Mouse (Mus musculus): ENCODE results near the gene Sox21. TPM values are rescaled to one million over a fixed set of nuclear protein-coding genes. Genes with fewer than 3 reads are reported as not detected.

Sox21 gene
- 7.6 and 9.3 TPM in 2 replicates for polyA plus RNA-seq (2016; fragmentation: Nextera tagmentation; extraction: Ambion mirVana)

DNA sequence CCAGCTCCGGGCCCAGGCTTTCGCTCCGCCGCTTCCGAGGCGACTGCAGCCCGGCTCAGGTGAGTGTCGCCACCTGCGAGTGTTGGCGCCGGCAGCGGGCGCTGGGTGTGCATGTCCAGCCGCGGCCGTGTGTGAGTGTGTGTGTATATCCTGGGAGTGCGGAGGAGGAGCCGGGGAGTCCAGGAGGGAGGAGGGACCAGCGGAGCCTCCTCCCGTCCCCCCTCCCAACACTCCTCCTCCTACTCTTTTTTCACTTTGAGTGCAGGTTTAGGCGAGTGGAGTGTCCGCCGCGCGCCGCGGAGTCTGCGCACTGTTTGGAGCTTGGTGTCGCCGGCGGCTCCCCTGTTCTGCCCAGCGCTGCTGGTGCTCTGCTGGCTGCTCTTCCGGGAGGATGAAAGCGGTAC lies at the start of gene Sox21:
Sox21 (minus strand) TSS at position 145 of the 404 bp plus-strand sequence.
- under 1% methylated on average over 34 of the region's 34 CpGs for WGBS
- Histone ChIP-seq H3K27ac (peak within 1 kb of the TSS; percentile 96), H3K36me3 (peaks cover 19% of the 10 kb centered on the region), H3K4me3 (peak within 1 kb of the TSS; percentile 84), H3K4me1 (replicated peaks) (peaks cover 57% of the 10 kb centered on the region), H3K9me3 (peaks cover 7% of the 10 kb centered on the region), H3K27me3 (ENCODE audit: insufficient read depth, poor library complexity, severe bottlenecking) (peaks cover 80% of the 10 kb centered on the region)
- DNase-seq (ENCODE audit: low spot score) = peak; percentile 84

DNA sequence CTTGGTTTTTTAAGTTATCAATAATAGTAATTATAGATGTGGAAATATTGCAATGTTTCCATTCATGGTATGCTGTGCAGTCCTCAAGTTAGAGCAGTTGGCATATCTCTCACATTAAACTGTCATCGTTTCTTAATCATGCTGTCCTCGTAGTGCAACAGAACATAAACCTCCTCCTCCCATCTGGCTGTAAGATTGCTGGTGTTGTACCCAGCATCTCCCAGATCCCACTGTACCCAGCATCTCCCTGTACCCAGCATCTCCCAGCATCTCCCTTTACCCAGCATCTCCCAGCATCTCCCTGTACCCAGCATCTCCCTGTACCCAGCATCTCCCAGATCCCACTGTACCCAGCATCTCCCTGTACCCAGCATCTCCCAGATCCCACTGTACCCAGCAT lies 49.3 kb upstream of the Sox21 start:
- DNase-seq (ENCODE audit: low spot score) = no peak
- Histone ChIP-seq H3K4me3 (no peak overlapping the region), H3K4me1 (replicated peaks) (no peaks in the 10 kb centered on the region), H3K27ac (no peak overlapping the region), H3K27me3 (ENCODE audit: insufficient read depth, poor library complexity, severe bottlenecking) (peaks cover 4% of the 10 kb centered on the region; the same call in 1 of the 2 replicates), H3K9me3 (no peaks in the 10 kb centered on the region), H3K36me3 (no peaks in the 10 kb centered on the region)
- 95% methylated on average over 2 of the region's 2 CpGs for WGBS

DNA sequence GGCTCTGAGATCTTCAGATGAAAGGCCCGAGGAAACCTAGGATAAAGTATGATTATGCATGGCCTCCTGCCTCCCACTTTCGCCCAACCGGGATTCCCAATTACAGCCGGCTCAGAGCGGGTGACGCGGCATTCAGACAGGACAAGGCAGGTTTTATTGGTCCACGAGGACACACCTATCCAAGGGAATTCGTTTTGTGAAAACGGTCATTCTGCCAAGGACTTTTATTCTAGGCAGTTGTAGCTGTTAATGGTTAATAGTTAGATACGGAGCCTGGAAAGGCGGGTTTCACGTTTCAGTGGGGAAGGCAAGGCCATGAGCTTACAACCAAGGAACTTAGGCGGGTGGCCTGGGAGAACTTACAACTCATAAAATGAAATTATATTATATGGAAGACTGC lies 46.1 kb upstream of the Sox21 start:
- WGBS = 84% methylated on average over 14 of the region's 14 CpGs

DNA sequence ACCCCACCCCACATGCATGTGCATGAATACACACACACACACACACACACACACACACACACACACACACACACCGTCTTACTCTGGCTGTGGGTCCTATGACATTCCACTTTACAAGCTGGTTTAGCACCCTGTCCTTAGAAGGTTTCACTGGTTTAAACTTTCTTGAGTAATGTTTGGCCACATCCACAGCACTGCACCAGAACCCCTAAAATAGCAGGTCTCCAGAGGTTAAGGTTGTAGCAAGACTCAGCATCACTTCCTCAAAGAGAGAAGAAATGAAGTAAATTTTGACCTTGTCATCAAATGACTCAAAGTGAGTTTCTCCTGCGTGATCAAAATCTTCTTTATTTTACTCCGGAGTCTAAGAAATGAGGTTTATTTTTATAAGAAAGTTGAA lies 45.4 kb upstream of the Sox21 start:
- Histone ChIP-seq H3K9me3 (peaks cover 13% of the 10 kb centered on the region), H3K4me3 (no peak overlapping the region), H3K36me3 (peaks cover 6% of the 10 kb centered on the region; the same call in 1 of the 2 replicates), H3K27me3 (ENCODE audit: insufficient read depth, poor library complexity, severe bottlenecking) (peaks cover 4% of the 10 kb centered on the region; the same call in 1 of the 2 replicates), H3K4me1 (replicated peaks) (no peaks in the 10 kb centered on the region), H3K27ac (no peak overlapping the region)
- WGBS = 93% methylated on average over 3 of the region's 3 CpGs
- DNase-seq (ENCODE audit: low spot score) = no peak

More for the DNA sequence above, 46.1 kb upstream of the Sox21 start:
- peaks cover 13% of the 10 kb centered on the region for H3K9me3 ChIP-seq
- no peak overlapping the region for H3K27ac ChIP-seq
- no peaks in the 10 kb centered on the region for H3K4me1 ChIP-seq (replicated peaks)
- H3K27me3 ChIP-seq (ENCODE audit: insufficient read depth, poor library complexity, severe bottlenecking) = peaks cover 4% of the 10 kb centered on the region; the same call in 1 of the 2 replicates
- H3K36me3 ChIP-seq = peaks cover 6% of the 10 kb centered on the region; the same call in 1 of the 2 replicates
- H3K4me3 ChIP-seq = no peak overlapping the region
- DNase-seq (ENCODE audit: low spot score) = no peak

DNA sequence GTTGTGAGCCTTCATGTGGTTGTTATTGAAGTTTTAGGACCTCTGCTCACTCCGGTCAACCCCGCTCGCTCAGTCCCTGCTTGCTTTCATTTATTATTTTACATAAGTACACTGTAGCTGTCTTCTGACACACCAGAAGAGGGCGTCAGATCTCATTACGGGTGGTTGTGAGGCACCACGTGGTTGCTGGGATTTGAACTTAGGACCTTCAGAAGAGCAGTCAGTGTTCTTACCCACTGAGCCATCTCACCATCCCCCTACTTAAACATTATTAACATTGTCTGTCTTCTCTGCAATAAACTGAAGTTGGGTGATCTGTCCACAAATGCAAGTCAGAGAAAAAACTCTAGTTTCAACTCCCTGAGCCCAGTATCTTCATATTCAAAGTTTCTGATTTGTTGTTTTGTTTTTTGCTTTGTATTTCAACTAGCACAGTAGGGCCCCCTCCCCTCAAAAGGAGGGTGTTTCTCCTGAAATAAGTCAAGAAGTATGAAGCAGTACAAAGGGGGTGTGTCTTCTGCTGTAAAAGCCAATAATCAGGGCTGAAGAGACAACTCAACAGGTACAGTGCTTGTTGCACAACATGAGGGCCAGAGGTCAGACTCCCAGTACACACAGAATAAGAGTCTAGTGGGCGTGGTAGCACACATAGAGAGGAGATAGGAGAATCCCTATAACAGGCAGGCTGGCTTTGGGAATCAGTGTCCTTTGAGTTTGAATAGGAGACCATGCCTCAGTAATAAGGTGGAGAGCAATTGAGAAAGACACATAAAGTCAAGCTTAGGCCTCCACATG lies 41.1 kb upstream of the Sox21 start:
- peaks cover 13% of the 10 kb centered on the region for H3K9me3 ChIP-seq
- no peak for DNase-seq (ENCODE audit: low spot score)
- no peak overlapping the region for H3K4me3 ChIP-seq
- 88% methylated on average over 7 of the region's 7 CpGs for WGBS
- no peak overlapping the region for H3K27ac ChIP-seq
- peaks cover 6% of the 10 kb centered on the region; the same call in 1 of the 2 replicates for H3K36me3 ChIP-seq
- H3K4me1 ChIP-seq (replicated peaks) = peaks cover 7% of the 10 kb centered on the region; the same call in 1 of the 2 replicates
- H3K27me3 ChIP-seq (ENCODE audit: insufficient read depth, poor library complexity, severe bottlenecking) = no peaks in the 10 kb centered on the region

DNA sequence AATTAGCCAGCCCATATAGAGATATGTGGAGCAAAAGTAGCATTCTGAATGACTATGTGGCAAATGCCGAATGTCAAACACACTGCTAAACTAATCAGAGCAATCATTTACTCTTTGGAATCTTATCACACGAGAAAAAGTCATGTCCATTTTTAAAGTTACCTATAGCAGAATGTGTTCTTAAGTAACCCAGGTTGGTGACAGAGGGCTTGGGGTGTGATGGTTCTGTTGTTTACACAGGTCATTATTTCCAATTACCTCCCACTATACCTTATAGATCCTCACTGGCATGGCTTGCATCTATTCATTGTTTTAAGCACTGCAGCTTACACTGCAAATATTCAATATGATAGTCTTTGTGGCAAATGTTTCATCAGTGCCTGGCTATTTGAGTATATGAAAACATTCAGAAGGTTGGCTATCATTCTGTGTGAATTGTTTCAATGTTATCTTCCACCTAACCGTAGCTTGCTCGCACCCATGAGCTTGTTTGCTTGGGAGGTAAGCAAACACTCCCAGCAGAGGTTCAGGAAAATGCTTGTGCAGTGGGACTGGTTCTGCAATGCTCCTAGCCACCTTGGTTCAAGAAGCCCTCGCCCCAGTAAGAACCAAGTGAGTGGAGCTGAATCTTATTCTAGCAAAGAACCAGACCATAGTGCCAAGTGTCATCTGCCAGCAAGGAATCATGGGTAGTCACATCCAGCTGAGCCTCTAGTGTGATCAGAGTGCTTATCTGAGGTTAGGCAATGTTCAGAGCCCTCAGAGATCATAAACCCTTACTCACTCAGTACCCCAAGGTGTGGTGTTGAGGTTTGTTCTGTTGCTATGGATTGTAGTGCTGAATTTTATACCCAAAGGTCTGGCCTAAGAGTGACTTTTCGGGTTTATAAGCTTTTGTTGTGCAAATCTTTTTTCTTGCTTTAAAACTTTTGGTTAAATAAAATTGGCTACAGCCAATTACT lies 36.0 kb upstream of the Sox21 start:
- DNase-seq (ENCODE audit: low spot score) = no peak
- Histone ChIP-seq H3K27ac (no peak overlapping the region), H3K4me3 (no peak overlapping the region), H3K27me3 (ENCODE audit: insufficient read depth, poor library complexity, severe bottlenecking) (no peaks in the 10 kb centered on the region), H3K36me3 (no peaks in the 10 kb centered on the region), H3K9me3 (no peaks in the 10 kb centered on the region), H3K4me1 (replicated peaks) (peaks cover 7% of the 10 kb centered on the region; the same call in 1 of the 2 replicates)
- 87% methylated on average over 6 of the region's 6 CpGs for WGBS

DNA sequence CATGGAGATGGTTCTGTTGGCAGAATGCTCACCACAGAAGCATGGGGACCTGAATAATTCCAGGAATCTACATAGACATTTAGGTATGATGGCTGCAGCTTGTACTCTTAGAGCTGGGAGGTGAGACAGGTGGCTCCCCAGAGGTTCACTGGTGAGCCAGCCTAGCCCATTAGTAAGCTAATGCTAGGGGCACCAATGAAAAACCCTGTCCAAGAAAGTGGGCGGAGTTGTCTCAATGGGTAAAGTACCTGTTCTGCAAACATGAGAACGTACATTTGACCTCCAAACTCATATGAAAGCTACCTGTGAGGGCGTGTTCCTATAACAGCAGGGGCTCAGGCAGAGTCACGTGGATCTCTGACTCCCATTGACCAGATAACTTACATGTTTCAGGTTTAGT lies 32.0 kb upstream of the Sox21 start:
- Histone ChIP-seq H3K4me1 (replicated peaks) (no peaks in the 10 kb centered on the region), H3K4me3 (no peak overlapping the region), H3K27me3 (ENCODE audit: insufficient read depth, poor library complexity, severe bottlenecking) (no peaks in the 10 kb centered on the region), H3K36me3 (no peaks in the 10 kb centered on the region), H3K27ac (no peak overlapping the region), H3K9me3 (no peaks in the 10 kb centered on the region)
- DNase-seq (ENCODE audit: low spot score) = no peak
- 91% methylated on average over 4 of the region's 4 CpGs for WGBS

DNA sequence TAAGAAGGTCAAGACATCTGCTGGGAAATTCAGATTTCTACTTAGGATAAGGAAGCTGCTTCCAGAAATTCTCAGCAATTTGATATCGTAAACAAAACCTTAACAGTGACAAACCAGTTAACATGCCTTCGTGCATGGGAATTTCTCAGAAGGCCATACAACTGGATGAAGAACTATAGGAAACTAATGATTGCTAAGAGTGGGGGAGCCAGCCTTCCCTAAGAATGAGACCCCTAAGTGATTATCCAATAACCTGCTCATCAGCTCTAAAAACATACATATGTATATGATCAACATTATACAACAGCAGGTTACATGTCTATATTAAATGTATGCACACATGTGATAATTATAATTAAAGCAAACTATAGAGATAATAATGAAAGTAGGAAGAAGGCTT lies 29.8 kb upstream of the Sox21 start, which contains the start of gene Gm9376:
Gm9376 (plus strand) TSS at position 301 of the 400 bp plus-strand sequence.
- Histone ChIP-seq H3K27me3 (ENCODE audit: insufficient read depth, poor library complexity, severe bottlenecking) (no peaks in the 10 kb centered on the region), H3K4me1 (replicated peaks) (0 out of 2 replicates have a peak, but pooled peaks cover 3% of the 10 kb centered on the region), H3K36me3 (no peaks in the 10 kb centered on the region), H3K4me3 (no peak within 1 kb of the TSS), H3K9me3 (no peaks in the 10 kb centered on the region), H3K27ac (no peak within 1 kb of the TSS)
- WGBS = 96% methylated on average over 2 of the region's 2 CpGs
- DNase-seq (ENCODE audit: low spot score) = no peak

DNA sequence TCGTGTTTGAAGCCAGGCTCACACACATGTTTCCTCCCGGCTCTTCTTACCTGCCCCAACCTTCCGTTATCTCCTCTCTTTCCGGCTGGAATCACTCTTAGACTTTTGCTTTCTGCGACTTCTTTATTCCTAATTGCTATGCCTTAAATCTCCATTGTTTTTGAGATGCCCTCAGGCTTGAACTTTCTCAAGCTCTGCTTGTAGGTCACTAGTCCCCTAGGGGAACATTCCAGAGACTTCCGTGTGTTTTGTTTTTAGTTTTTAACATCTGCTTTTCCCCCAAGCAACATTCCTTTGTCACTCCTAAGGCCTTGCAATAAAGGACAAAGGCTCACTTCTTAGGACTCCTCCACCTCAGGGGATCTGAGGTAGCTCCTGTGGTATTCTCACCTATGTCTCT lies 16.6 kb upstream of the Sox21 start:
- Histone ChIP-seq H3K4me3 (no peak overlapping the region), H3K27me3 (ENCODE audit: insufficient read depth, poor library complexity, severe bottlenecking) (no peaks in the 10 kb centered on the region), H3K27ac (no peak overlapping the region), H3K36me3 (0 out of 2 replicates have a peak, but pooled peaks cover 13% of the 10 kb centered on the region), H3K9me3 (no peaks in the 10 kb centered on the region), H3K4me1 (replicated peaks) (no peaks in the 10 kb centered on the region)
- 78% methylated on average over 6 of the region's 6 CpGs for WGBS
- no peak for DNase-seq (ENCODE audit: low spot score)

DNA sequence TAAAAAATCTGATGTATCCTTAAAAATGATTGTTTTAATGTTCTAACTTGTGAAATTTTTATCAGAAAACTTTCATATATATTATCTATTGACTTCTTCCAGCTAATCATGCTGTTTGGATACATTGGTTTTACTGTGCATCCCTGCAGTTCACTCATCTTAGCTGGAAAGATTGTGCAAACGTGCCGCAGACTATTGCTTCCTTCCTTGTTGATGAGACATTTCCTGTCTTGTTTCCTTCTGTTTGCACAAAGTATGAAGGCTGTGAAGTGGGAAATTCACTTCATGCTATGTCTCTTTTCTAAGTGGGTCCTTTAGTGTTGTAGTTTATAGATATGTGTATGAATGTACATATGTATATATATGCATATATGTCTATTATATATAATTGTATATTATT lies 4.6 kb upstream of the Sox21 start:
- WGBS = 92% methylated on average over 2 of the region's 2 CpGs
- H3K9me3 ChIP-seq = peaks cover 31% of the 10 kb centered on the region
- H3K27ac ChIP-seq = no peak overlapping the region
- H3K4me3 ChIP-seq = no peak overlapping the region
- peaks cover 13% of the 10 kb centered on the region; the same call in 1 of the 2 replicates for H3K36me3 ChIP-seq
- H3K27me3 ChIP-seq (ENCODE audit: insufficient read depth, poor library complexity, severe bottlenecking) = peaks cover 44% of the 10 kb centered on the region
- DNase-seq (ENCODE audit: low spot score) = no peak
- H3K4me1 ChIP-seq (replicated peaks) = peaks cover 28% of the 10 kb centered on the region

DNA sequence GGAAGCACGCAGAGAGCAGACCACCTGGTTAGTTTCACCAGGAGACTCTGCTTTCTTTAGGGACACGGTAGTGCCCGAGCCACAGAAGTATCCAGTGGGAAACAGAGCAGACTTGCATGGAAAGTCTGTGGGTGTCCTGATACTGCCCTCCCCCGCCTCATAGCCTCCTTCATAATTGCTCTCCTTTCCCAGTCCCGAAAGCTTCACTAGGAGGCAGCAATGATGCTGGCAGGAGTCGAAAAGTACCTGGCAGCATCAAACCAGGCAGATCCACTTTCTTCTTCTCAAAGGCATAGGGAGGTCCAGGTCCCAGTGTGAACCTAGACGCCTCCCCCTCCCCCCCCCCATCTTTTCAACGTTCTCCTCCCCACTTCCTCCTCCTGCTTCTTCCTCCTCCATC lies 2.5 kb upstream of the Sox21 start:
- WGBS = 7% methylated on average over 8 of the region's 8 CpGs
- Histone ChIP-seq H3K4me3 (peak overlapping the region; percentile 20; the same call in 1 of the 2 replicates), H3K27ac (no peak overlapping the region), H3K9me3 (peaks cover 26% of the 10 kb centered on the region), H3K36me3 (peaks cover 22% of the 10 kb centered on the region), H3K27me3 (ENCODE audit: insufficient read depth, poor library complexity, severe bottlenecking) (peaks cover 64% of the 10 kb centered on the region), H3K4me1 (replicated peaks) (peaks cover 48% of the 10 kb centered on the region)
- peak; percentile 15 for DNase-seq (ENCODE audit: low spot score)

DNA sequence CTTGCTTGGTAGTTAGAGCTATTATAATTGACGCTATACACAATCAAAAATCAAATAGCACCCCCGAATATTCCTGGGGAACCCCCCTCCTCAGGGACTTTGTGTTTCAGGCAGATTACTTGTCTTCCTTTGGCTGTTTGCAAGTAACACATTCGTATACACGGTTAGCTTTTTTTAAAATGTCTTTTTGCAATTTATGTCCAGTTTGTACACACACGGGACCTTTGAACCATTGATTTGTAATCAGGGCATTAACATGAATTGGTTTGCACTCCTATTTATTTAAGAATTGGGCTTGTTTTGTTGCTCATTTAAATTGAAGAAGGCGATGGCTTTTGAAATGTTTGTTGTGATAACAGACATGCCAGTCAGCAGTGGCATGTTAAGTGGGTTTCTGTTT lies 956 bp upstream of the Sox21 start:
- H3K27ac ChIP-seq = peak overlapping the region; percentile 96

More for the DNA sequence above, 956 bp upstream of the Sox21 start:
- 2% methylated on average over 6 of the region's 6 CpGs for WGBS
- Histone ChIP-seq H3K9me3 (peaks cover 10% of the 10 kb centered on the region), H3K4me3 (peak overlapping the region; percentile 84), H3K36me3 (peaks cover 19% of the 10 kb centered on the region), H3K27me3 (ENCODE audit: insufficient read depth, poor library complexity, severe bottlenecking) (peaks cover 73% of the 10 kb centered on the region), H3K4me1 (replicated peaks) (peaks cover 48% of the 10 kb centered on the region)
- no peak for DNase-seq (ENCODE audit: low spot score)
